Mouse (Mus musculus): ENCODE measurements around the gene Tpbg.

GRCm38 (mm10) chr9:85802563-85802962 lies 39.6 kb upstream of the Tpbg start:
- TF ChIP-seq EP300 (IDR thresholded peaks at IDR 0.05; ENCODE audit: low read depth in 1 of 2, low read length in 2 of 2) = no peak
- TF ChIP-seq POLR2A (IDR thresholded peaks at IDR 0.05; ENCODE audit: control insufficient read depth in 1 of 2, insufficient read depth in 1 of 2, low read depth in 1 of 2, low read length in 2 of 2, poor library complexity in 1 of 2) = no peak
- no peak for TF ChIP-seq MYC (IDR thresholded peaks at IDR 0.05; ENCODE audit: low read depth, low read length)
- TF ChIP-seq CTCF (IDR thresholded peaks at IDR 0.05 in 2 of 3, conservative IDR thresholded peaks at IDR 0.05 in 1 of 3; ENCODE audit: control insufficient read depth in 1 of 3, insufficient read depth in 1 of 3, low read depth in 2 of 3, low read length in 3 of 3, poor library complexity in 1 of 3, severe bottlenecking in 1 of 3) = no peak
- TF ChIP-seq CHD2 (IDR thresholded peaks at IDR 0.05; ENCODE audit: low read length) = no peak
- no peak for TF ChIP-seq ELF1 (IDR thresholded peaks at IDR 0.05; ENCODE audit: low read depth, low read length)
- no peak for TF ChIP-seq MXI1 (IDR thresholded peaks at IDR 0.05; ENCODE audit: low read depth, low read length)
- no peak for TF ChIP-seq ZC3H11A (IDR thresholded peaks at IDR 0.05; ENCODE audit: low read depth, low read length)
